Mouse (Mus musculus) fat pad, adult 2 months (tissue): Measurements from ENCODE around the gene Cdk16.
"Not testable (repeated sequence)": the region's sequence is repeated elsewhere in the genome, so short reads cannot be mapped to it uniquely, and the experiment has no call there.

Experiments
- DNase-seq: peaks from one replicate; pipeline ENCODE4 v3.0.0-alpha.2; 2011; ENCODE audit warnings: low read depth, low spot score; ENCODE audit errors: extremely low read depth

Cdk16 gene

DNA sequence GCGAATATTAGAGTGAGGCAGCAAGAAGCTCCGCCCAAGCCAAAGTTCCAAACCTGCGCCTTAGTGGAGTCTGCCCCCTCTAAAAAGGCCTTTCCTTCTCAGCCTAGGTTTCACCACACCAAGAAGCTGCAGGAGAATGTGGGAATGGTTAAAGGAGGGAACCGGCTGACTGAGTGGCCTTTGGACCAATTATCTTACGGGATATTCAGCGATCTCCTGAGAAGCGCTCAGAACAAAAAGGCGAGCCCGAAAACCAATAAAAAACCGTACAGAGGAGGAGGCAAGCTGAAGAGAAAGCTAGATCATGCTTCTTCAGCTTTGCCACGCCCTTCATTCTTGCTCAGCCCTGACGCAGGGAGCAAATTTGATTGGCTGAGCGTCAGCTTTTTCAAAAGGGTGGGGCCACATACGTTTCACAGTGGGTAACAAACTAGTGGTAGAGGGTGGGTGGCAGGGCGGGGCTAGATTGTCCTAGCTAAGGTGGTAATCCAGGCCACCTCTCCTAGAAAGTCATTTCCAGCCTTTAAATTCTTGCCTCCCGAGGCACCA, at the start of gene Cdk16:
Gene Cdk16 (plus strand): TSS at position 436 of the 549 bp plus-strand sequence.
- peak; percentile 75 for DNase-seq

DNA sequence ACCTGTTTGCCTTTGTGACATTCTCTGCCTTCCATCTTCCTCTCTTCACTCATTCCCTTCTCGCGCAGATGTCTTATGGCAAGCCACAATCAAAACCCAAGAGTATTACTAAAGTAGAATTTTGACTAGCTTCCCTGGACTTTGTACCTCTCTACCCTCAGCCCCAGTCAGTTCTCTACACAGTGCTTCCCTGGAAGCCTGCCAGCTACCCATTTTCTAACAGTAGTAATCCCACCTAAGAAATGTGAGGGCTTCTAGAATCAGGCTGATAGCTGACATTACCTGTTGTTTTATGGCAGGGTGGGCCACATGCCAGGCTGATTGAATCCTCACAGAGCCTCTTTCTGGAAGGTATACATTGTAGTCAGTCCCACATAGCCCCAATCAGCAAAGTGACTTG, 49.6 kb upstream of the Cdk16 start:
- DNase-seq, result no peak

DNA sequence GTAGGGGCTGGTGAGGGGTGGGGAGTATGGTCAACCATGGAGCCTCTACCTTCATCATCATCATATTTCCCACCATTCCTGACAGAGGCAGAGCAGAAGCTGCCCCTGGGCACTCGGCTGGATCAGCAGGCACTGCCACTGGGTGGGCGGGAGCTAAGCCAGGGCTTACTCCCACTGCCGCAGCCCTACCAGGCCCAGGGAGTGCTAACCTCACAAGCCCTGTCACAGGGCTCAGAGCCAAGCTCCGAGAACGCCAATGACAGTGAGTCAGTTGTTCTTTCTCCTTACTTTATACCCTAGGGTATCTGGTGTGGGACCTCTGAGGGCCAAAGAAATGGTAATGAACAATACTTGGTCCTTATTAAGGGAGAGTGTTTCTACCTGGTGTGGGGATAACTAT, 43.0 kb upstream of the Cdk16 start:
- DNase-seq, result no peak

DNA sequence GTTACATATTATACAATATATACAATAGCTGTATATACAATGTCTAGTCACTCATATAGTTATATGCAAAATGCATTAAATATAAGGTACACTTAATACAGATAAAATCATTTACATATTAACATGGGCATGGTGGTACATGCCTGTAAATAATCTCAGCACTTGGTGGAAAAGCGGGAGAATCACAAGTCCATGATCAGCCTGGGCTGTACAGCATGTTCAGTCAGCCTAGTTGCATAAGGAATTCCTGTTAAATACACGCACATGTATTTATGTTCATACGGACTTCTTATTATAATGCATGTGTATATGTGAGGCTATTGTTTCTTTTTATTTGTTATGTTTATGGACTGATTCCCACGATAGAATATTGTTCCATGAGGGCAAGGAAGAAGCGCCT, 30.2 kb upstream of the Cdk16 start:
- DNase-seq, result no peak

DNA sequence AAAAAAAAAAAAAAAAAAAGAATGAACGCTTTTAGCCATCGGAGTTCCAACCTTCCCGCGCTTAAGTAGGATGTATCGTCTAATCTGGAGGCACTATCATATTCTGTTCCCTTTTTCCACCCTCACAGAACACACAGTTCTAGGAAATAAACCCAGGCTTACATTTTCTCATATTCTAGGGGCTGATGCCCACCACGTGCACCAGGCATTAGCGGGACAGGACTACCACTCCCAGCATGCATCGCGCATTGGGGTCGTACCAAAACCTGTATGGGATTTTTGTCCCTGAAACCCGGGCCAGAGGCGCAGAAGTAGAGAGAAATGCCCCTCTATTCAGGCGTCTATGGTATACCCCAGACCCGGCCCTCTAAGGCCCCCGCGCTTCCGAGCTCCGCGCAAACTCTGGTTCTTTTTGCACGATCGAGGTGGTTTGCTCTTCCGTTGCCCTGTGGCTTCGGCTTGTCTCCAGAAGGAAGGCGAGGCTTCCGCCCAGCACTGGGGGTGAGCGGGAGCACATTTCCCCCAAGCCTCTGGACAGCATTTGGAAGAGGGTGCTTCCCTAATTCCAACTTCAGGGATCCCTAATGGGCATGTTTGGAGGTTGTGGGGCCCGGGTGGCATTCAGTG, 29.6 kb upstream of the Cdk16 start, which contains the start of gene Uba1:
Gene Uba1 (plus strand): TSS at position 301 of the 627 bp plus-strand sequence.
- no peak for DNase-seq

DNA sequence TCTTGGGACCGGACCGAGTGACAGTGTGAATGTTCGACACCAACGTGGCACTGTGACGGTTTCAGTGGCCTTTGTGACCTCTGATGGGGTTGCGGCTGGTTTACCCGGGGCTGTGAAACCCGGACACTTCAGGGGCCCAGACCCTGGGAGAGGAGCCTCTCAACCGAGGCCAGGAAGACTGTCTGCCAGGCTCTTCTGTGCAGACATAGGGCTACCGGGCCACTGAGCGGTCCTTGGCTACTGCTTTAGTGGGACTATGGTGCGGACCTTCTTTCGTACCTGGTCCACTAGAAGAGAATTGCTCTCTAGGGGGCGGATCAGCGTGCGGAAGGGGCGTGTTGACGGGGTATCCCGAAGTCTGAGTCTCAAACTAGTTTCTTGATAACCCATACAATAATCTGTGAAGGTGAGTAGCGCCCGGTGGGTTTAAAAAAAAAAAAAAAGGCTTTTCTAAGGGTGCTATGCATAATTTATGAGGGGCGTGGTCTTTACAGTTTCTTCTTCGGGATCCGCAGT, 28.8 kb upstream of the Cdk16 start:
- no peak for DNase-seq

DNA sequence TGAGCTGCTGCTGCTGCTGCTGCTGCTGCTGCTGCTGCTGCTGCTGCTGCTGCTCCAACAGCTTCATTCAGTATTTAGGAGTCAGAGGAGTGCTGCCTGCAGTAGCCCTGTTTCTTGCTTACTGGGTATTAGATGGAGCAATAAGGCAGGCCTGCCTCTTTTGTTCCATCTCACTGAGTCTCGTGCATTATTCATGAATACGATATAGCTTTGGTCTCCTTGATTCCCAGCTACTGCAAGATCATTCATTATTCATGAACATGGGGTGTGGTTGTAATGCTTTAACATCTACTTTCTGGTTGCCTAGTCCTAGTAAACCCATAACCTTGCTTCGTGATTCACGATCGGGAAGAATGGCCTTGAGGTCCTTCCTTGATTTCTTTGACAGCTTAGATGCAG, 25.4 kb upstream of the Cdk16 start:
- DNase-seq, result no peak

DNA sequence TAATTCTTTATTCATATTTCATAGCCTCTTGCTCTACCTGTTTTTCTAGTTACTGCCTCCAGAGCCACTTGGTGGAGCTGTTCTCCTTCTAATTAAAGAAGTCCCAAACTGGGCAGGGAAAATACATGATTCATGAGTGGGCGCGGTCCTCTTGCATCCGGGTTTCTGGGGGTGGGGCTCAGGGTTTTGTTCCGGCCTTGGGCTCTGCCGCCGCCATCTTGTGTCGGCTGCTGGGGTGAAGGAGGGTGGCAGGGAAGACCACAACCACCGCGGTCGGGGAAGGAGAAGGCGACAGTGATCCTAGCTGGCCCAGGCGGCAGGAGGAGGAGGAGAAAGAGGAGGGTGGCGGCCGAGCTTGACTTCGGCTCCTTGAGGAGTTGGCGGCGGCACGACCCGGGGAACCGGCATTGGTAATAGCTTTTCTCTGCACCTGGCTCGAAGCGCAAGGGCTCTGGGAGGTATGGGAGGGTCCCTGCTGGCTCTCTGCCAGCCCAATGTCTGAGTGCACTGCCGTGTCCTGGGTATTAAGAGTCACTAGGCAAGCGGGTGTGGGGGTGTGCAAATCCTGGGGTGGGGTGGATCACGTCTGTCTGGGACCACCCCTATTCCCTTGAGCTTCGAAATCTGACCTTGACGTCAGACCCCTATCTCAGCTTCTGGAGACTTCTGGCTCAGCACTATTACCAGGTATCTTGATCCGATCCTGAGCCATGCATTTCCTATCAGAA, 24.9 kb upstream of the Cdk16 start:
- peak; percentile 47 for DNase-seq

DNA sequence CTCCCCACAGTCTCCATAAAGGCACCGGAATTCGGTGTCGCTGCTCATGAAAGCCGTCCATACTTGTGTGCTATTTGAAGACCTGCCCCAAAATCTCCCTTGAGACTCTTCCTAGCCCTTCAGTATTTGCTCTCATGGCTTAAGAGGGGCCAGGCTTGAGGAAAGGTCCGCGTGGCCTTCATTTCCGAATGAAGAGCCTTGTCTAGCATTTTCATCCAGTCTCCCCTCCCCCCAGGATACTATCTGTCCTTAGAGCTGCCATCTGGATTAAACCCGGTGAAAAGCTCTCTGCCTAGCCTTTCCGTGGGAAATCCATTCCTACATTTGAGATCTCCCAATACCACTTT, 24.3 kb upstream of the Cdk16 start:
- DNase-seq, result no peak

DNA sequence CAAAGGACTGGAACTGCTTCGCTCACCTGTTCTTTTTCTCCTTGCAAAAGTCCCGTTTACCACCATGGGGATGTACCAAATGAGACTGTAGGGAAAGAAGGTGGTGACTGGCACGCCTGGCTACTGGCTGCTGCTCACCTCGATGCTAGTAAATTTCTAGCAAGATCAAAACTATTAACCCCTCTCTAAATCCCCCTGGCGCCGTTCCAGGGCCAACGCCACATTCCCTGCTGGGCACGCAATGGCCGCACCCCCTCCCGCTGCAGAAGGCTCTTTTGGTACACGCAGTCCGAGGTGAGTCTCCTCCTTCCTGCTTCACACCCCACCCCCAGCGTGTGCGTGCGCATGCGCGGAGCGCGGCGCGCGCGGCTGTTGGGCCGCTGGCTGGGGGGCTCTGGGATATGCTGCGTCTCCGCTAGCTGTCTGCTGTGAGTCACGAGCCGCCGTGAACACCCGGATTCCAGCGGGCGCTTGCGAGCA, 354 bp downstream of the Cdk16 start:
- no peak for DNase-seq

DNA sequence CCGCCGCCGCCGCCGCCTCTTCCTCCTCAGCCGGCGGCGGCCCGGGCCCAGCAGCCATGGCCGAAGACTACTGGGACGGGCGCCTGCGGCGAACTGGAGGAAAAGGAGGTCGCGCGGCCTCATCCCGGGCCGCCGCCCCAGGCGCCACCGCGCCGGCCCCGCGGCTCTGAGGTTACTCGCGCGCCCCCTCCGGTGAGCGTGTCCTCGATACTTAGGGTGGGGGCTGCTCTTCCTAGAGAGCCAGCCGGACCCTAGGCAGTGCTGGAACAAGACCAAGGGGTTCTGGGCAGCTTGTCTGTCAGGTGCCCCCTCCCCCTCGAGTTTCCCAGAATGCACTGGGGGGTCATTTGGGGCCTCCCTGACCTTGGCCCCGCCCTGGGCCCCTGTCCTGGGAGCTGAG, 861 bp downstream of the Cdk16 start:
- no peak for DNase-seq

DNA sequence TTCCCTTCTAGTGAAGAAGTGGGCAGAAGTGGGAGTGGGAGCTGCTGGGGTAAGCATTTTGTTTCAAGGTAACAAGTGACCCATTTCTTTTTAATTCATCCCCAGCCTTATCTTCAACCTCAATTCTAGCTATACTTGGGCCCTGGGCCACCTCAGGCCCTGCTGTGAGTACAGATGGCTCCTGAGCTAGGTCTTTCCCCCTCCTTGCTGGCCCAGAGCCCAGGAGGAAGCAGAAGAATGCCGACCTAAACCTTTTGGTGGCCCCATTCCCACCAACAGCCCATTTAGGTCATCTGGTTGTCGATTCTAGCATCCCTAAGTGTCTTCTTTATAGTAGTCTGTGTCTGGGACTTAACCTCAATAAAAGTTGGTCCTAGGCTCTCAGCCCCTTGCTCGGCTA, 3.8 kb downstream of the Cdk16 start:
- DNase-seq, result no peak

DNA sequence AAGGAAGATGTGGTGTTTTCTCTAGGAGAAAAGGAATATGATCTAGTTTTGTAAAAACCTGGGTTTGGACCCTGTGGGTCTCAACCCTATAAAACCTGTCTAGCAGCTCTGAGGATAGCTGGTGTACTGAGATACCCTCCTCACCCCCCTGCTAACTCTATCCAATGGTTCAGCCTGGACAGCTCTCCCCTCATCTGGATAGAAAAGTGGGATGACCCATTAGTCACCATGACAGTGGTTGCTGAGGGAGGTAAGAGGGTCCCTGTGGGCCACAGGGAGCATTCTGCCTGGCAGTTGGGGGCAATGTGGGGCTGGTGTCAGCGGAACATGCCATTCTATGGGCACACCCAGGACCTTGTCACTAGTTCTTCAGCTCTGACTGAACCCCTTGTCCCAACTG, 4.9 kb downstream of the Cdk16 start:
- no peak for DNase-seq

DNA sequence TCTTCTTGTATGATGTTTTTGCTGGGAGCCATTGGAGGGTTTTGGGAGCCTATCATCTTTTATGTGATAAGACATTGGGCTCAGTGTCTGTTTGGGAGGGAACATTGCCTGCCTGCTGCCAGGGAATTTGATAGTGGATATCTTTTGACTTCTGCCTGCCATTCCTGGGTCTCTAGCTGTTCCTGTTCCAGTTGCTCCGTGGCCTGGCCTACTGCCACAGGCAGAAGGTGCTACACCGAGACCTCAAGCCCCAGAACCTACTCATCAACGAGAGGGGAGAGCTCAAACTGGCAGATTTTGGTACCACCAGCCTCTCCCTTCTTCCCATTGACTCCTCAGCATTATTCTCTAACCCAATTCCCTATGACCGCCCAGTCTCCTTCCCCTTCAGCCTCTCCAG, 8.1 kb downstream of the Cdk16 start:
- no peak for DNase-seq

DNA sequence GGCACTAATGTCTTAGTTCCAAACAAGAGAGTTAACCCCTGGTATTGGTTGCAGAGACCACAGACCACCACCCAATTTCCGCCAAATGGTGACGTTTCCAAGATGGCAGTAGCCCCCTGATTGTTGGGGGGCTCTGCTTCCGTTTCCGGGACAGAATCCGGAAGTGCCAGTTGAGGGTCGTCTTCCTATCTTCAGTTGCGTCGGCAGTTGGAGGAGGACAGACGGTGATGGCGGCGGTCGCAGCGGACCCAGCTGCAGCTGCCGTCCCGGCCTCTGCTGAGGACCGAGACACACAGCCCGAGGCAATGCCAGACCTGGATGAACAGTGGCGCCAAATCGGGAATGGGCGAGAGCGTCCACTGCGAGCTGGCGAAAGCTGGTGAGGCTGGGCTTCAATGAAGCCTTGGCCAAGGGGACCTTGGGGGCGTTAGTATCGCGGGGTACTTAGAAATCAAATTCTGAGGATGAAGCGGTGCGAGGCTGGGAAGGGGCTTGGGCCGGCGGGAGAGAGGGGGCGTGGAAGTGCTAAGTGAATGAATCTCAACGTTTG, 16.1 kb downstream of the Cdk16 start, which contains the start of gene Usp11:
Gene Usp11 (plus strand): TSS at position 166 of the 550 bp plus-strand sequence.
- DNase-seq, result no peak

DNA sequence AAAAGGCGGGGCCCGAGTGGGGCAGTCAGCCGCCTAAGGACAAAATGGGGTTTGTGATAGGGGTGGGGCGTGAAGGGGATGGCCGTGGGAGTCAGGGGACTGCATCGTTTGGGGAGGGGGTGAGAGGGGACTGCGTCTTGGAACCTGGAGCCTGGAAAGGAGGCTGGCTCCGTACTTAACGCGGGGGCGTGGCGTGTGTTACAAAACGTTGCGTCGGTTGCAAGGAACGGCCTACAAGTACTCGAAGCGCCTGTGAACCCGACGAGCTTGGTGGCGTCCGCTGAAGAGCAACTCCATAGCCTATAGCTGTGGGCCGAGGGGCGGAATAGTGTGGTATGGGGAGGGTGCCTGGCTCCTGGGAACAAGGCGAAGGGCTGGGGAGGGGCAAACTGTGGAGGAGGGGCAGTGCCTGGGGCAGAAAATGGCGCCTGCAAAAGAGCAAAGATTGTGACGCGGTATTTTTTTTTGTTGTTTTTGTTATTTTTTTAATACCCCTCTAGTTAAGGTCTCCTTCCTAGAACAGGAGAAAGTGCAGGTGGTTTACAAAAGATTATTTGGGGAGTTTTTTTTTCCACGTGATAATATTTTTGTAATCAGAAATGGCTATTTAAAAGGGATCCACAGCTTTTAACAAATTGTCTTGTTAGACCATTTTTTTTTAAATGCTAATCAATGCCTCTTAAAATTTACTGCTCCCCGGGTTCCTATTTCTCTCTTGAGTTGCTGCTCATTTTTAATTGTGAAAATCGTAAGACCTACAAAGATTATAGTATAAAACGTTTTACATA, 16.7 kb downstream of the Cdk16 start:
- DNase-seq, result no peak

DNA sequence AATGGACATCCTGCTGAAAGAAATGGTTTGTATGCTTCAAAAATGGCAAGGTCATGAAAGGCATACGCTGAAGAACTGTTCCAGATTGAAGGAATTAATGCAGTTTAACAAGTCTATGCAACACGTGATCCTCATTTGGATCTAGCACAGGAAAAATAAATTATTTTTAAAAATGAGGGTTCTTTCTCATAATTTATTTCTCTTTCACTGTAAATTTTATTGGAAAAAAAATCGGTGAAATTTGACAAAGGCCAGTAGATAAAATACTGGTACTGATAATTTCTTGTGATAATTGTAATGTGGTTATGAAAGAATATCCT, 17.3 kb downstream of the Cdk16 start:
- no peak for DNase-seq

DNA sequence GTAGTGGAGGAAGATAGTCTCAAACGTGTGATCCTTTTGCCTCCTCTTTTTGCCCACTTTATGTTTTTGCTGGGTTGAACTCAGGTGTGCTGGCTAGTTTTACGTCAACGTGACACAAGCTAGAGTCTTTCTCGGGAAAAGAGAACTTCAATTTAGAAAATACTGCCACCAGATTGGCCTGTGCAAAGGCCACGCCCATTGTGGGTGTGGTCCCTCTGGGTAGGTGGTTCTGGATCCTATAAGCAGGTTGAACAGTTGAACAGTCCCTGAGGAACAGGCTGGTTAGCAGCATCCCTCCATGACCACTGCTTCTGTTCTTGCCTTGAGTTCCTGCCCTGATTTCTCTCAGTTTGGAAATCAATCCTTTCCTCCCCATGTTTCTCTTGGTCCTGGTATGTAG, 40.9 kb downstream of the Cdk16 start:
- no peak for DNase-seq

DNA sequence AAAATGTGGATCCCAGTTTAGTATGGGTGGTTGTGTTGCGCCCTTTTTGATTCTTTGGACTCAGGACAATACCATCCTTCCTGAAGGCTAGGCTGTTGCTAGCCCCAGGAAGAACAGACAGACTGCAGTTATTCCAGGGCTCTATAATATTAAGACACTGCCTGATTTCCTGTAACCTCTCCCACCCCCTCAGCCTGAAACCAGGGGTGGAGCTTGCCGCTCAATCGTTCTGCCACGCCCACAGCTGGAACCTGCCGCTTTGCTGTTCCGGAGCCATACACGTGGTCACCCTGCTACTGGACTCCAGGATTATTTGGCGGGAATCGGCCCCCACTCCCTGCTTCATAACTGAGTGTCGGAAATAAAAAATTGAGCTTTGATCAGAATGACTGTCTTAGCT, 42.3 kb downstream of the Cdk16 start:
- not testable (repeated sequence) for DNase-seq

DNA sequence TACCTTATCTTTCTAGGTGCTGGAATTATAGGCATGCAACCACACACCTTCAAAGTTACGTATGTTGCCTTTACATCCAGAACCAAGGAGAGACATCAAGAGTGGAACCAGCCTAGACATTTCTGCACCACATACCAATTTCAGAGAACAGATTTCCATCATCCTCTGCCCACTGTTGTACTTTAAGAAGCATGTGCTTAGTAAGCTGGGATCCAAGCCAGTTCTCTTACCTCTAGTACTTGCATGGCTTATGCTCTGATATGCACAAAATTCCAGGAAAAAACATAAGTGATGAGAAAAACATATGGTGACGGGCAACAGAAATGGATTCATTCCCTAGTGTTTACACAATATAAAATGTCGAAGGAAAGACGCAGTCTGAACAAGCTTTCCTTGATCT, 48.7 kb downstream of the Cdk16 start:
- DNase-seq, result no peak

DNA sequence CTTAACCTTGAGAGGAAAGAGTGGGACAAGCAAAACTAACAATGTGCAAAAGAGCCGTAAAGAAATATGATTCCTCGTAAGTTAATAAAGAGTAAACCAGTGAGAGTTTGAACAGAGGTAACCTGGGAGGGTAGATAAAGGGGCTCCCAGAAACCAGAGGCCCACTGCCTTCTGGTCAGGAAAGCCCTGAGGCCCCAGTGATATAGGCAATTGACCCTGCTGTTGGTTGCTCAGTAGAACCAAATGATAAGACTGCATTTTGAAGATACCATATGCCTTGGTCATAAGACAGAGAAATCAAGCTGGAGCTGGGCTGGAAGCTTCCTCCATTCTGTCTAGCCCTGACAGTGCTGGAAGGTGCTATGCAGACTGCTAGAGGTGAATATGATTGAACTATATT, 61.1 kb downstream of the Cdk16 start:
- DNase-seq, result no peak
